8 mouse cellular contexts compared by ENCODE assay signal in the genomic region with DNA sequence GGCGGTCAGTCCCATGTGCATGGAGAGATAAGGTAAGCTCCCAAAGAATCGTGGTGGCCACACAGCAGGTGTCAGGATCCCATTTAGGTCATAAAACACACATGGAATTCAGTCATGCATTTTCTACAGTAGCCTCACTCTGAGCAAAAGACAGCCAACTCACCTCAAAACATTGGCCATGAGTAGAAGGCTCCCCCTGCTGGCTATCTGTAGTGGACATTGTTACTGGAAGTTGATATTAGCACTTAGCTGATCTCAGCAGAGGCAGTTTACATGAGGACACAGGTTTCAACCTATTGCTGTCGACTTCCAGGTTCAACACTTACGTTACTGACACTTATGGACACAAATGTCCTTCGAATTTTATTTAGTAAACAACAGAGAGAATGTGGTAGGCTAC. TPM values are rescaled to one million over a fixed set of nuclear protein-coding genes. Genes with fewer than 3 reads are reported as not detected.
DNase-seq lines count a peak whose midpoint lies in the region; ATAC-seq and TF ChIP-seq lines count a peak whose summit lies in the region.

No protein-coding gene starts in this region.

- peak; percentile 92 for TF ChIP-seq CTCF in lung, embryonic 14.5 days (IDR thresholded peaks at IDR 0.05; ENCODE audit: low read depth)

- no peaks in the 10 kb centered on the region; the same call in 1 of the 2 replicates for H3K4me1 ChIP-seq in embryonic facial prominence, embryonic 10.5 days
- H3K4me1 ChIP-seq in hindbrain, embryonic 14.5 days (replicated peaks; ENCODE audit: control insufficient read depth, insufficient read depth, low read length): no peaks in the 10 kb centered on the region; the same call in 1 of the 2 replicates
- no peaks in the 10 kb centered on the region for H3K4me1 ChIP-seq in lung, embryonic 14.5 days (ENCODE audit: insufficient read depth)

- WGBS in embryonic facial prominence, embryonic 10.5 days: 41% methylated on average over 5 of the region's 5 CpGs
- WGBS in hindbrain, embryonic 14.5 days: 46% methylated on average over 5 of the region's 5 CpGs
- WGBS in lung, embryonic 14.5 days: 30% methylated on average over 5 of the region's 5 CpGs

- peak; percentile 50 for DNase-seq in heart, adult 8-10 months (ENCODE audit: low spot score)
- DNase-seq in heart, postnatal 25 days (ENCODE audit: low spot score): no peak
- DNase-seq in adrenal gland, postnatal 10 days: peak; percentile 81
- peak; percentile 66 for DNase-seq in embryonic facial prominence, embryonic 10.5 days (ENCODE audit: low spot score)
- DNase-seq in hindbrain, embryonic 14.5 days (ENCODE audit: low spot score): peak; percentile 88
- peak; percentile 54 to 68 for DNase-seq in layer of hippocampus, adult 8-10 months (ENCODE audit: low spot score in 2 of 2)
- peak; percentile 90 for DNase-seq in lung, embryonic 14.5 days
- peak; percentile 76 for DNase-seq in retina, postnatal 1 day

- intact Hi-C loops in heart, postnatal 25 days (cut with DNase I): loop anchor here (1.0 kb wide), 1 partner anchor 293 kb away; no protein-coding TSS in a partner anchor

- no peak overlapping the region for H3K9ac ChIP-seq in hindbrain, embryonic 14.5 days
- no peak overlapping the region for H3K9ac ChIP-seq in lung, embryonic 14.5 days

- ATAC-seq in hindbrain, embryonic 14.5 days (ENCODE audit: low FRiP score): peak; percentile 37; the same call in 1 of the 2 replicates
- peak; percentile 49; the same call in 1 of the 2 replicates for ATAC-seq in lung, embryonic 14.5 days (ENCODE audit: insufficient read depth)

- H3K9me3 ChIP-seq in embryonic facial prominence, embryonic 10.5 days: no peaks in the 10 kb centered on the region
- no peaks in the 10 kb centered on the region for H3K9me3 ChIP-seq in hindbrain, embryonic 14.5 days (ENCODE audit: control insufficient read depth, low read length)
- no peaks in the 10 kb centered on the region for H3K9me3 ChIP-seq in lung, embryonic 14.5 days (ENCODE audit: low read depth, low read length)

- H3K36me3 ChIP-seq in embryonic facial prominence, embryonic 10.5 days (replicated peaks): peaks cover 14% of the 10 kb centered on the region
- H3K36me3 ChIP-seq in hindbrain, embryonic 14.5 days (replicated peaks; ENCODE audit: control insufficient read depth, insufficient read depth): peaks cover 14% of the 10 kb centered on the region; the same call in 1 of the 2 replicates
- peaks cover 8% of the 10 kb centered on the region; the same call in 1 of the 2 replicates for H3K36me3 ChIP-seq in lung, embryonic 14.5 days (ENCODE audit: insufficient read depth)

- H3K27me3 ChIP-seq in embryonic facial prominence, embryonic 10.5 days (replicated peaks; ENCODE audit: low read depth, poor library complexity, severe bottlenecking): peaks cover 25% of the 10 kb centered on the region
- H3K27me3 ChIP-seq in hindbrain, embryonic 14.5 days (ENCODE audit: control insufficient read depth, insufficient read depth, low read length): peaks cover 13% of the 10 kb centered on the region
- H3K27me3 ChIP-seq in lung, embryonic 14.5 days (ENCODE audit: insufficient read depth, low read length): peaks cover 13% of the 10 kb centered on the region

- no peak overlapping the region for H3K4me3 ChIP-seq in embryonic facial prominence, embryonic 10.5 days
- H3K4me3 ChIP-seq in hindbrain, embryonic 14.5 days (replicated peaks; ENCODE audit: low read length): no peak overlapping the region
- no peak overlapping the region for H3K4me3 ChIP-seq in lung, embryonic 14.5 days (ENCODE audit: low read depth, low read length)

- H3K27ac ChIP-seq in embryonic facial prominence, embryonic 10.5 days (replicated peaks): no peak overlapping the region
- H3K27ac ChIP-seq in hindbrain, embryonic 14.5 days: no peak overlapping the region
- H3K27ac ChIP-seq in lung, embryonic 14.5 days (ENCODE audit: low read depth): no peak overlapping the region

- H3K4me2 ChIP-seq in hindbrain, embryonic 14.5 days (replicated peaks): no peak overlapping the region
- H3K4me2 ChIP-seq in lung, embryonic 14.5 days: no peak overlapping the region

RNA-seq across cellular contexts. Expression of a gene that starts 5.9 kb away (rescaled TPM):
- 1 to 10 TPM in 1 of 4 experiments, under 1 TPM in 3; 0.52 to 1.2 (median 0.81) TPM for total RNA-seq in heart, adult 8-10 months (2022)
- total RNA-seq in heart, postnatal 25 days (2021): 1 to 10 TPM in 1 of 2 experiments, under 1 TPM in 1; 0.44 to 1.2 TPM
- under 1 TPM; 0.58 to 0.96 TPM for total RNA-seq in adrenal gland, postnatal 10 days (2021)
- 4.1 and 8.7 TPM in 2 replicates for polyA plus RNA-seq in embryonic facial prominence, embryonic 10.5 days (2016; fragmentation: Nextera tagmentation; extraction: Ambion mirVana)
- 0.56 and 0.83 TPM in 2 replicates for polyA plus RNA-seq in hindbrain, embryonic 14.5 days (2014; fragmentation: Nextera tagmentation; extraction: Ambion mirVana)
- 1 to 10 TPM; 2.1 to 6.7 (median 3.1) TPM for total RNA-seq in layer of hippocampus, adult 8-10 months (2022)
- polyA plus RNA-seq in lung, embryonic 14.5 days (2014; fragmentation: Nextera tagmentation; extraction: Ambion mirVana): 0.58 and 0.69 TPM in 2 replicates

RNA-seq across cellular contexts. Expression of a gene that starts 21.3 kb away (rescaled TPM):
- 10 to 100 TPM; 28.5 to 35.6 (median 30.3) TPM for total RNA-seq in heart, adult 8-10 months (2022)
- 10 to 100 TPM; 24.4 to 33.3 TPM for total RNA-seq in heart, postnatal 25 days (2021)
- total RNA-seq in adrenal gland, postnatal 10 days (2021): 10 to 100 TPM; 62.3 to 65.5 TPM
- 237 and 238 TPM in 2 replicates for polyA plus RNA-seq in embryonic facial prominence, embryonic 10.5 days (2016; fragmentation: Nextera tagmentation; extraction: Ambion mirVana)
- polyA plus RNA-seq in hindbrain, embryonic 14.5 days (2014; fragmentation: Nextera tagmentation; extraction: Ambion mirVana): 112 and 119 TPM in 2 replicates
- 10 to 100 TPM; 51.9 to 62.4 (median 56.0) TPM for total RNA-seq in layer of hippocampus, adult 8-10 months (2022)
- polyA plus RNA-seq in lung, embryonic 14.5 days (2014; fragmentation: Nextera tagmentation; extraction: Ambion mirVana): 201 and 215 TPM in 2 replicates

RNA-seq across cellular contexts. Expression of a gene that starts 21.4 kb away (rescaled TPM):
- total RNA-seq in heart, adult 8-10 months (2022): 1 to 10 TPM; 1.6 to 2.5 (median 2.0) TPM
- total RNA-seq in heart, postnatal 25 days (2021): 1 to 10 TPM; 1.5 to 2.5 TPM
- 1 to 10 TPM; 4.8 to 5.8 TPM for total RNA-seq in adrenal gland, postnatal 10 days (2021)
- polyA plus RNA-seq in embryonic facial prominence, embryonic 10.5 days (2016; fragmentation: Nextera tagmentation; extraction: Ambion mirVana): 17.7 and 18.4 TPM in 2 replicates
- 49.9 and 53.9 TPM in 2 replicates for polyA plus RNA-seq in hindbrain, embryonic 14.5 days (2014; fragmentation: Nextera tagmentation; extraction: Ambion mirVana)
- total RNA-seq in layer of hippocampus, adult 8-10 months (2022): 10 to 100 TPM; 10.6 to 13.5 (median 12.2) TPM
- polyA plus RNA-seq in lung, embryonic 14.5 days (2014; fragmentation: Nextera tagmentation; extraction: Ambion mirVana): 11.1 and 12.2 TPM in 2 replicates
